Mouse (Mus musculus) small intestine, adult 2 months (tissue): Measurements from ENCODE around the gene BC037034.

ENCODE experiments used
- CTCF ChIP-seq: fragments of 200-500 bp; IDR thresholded peaks from 2 replicates; pipeline ENCODE4 v1.5.1; 2012; ENCODE audit warnings: low read depth, mild to moderate bottlenecking, control low read depth, inconsistent platforms, low read length, moderate library complexity, mixed read lengths; ENCODE audit not compliant: insufficient replicate concordance, insufficient read length; ENCODE audit errors: extremely low read depth
- POLR2A ChIP-seq: fragments of 200-500 bp; IDR thresholded peaks from 2 replicates; pipeline ENCODE4 v1.6.1; 2012; ENCODE audit warnings: low read depth, mild to moderate bottlenecking, control low read depth, inconsistent platforms, low read length, moderate library complexity

GRCm38 (mm10) chr5:138219864-138220263, 44.0 kb downstream of the BC037034 start:
- no peak for TF ChIP-seq CTCF
- no peak for TF ChIP-seq POLR2A
